ENCODE assay signal across 18 mouse cellular contexts in genomic region chr16:7937167-7937566, GRCm38 (mm10).
DNase-seq lines count a peak whose midpoint lies in the region; ATAC-seq lines count a peak whose summit lies in the region.
"Had no signal": no experiment of that assay in that cellular context is flagged by ENCODE, and none has a peak within 500 bp of the region (broad histone marks: within the 10 kb centered on the region; RNA-seq: fewer than 3 reads in every experiment).

No protein-coding gene starts in this region.

- H3K9ac ChIP-seq in neural tube, embryonic 15.5 days (replicated peaks): no peak overlapping the region
- no peak overlapping the region for H3K9ac ChIP-seq in neural tube, embryonic 11.5 days (ENCODE audit: low read length)
- H3K9ac ChIP-seq: embryonic facial prominence, embryonic 13.5 days; forebrain, postnatal 0 days; liver, postnatal 0 days had no signal

- no peaks in the 10 kb centered on the region for H3K36me3 ChIP-seq in neural tube, embryonic 15.5 days
- no peaks in the 10 kb centered on the region for H3K36me3 ChIP-seq in neural tube, embryonic 11.5 days (ENCODE audit: control insufficient read depth, insufficient read depth, low read length)
- H3K36me3 ChIP-seq: embryonic facial prominence, embryonic 13.5 days had no signal

- H3K4me1 ChIP-seq in neural tube, embryonic 15.5 days: no peaks in the 10 kb centered on the region
- H3K4me1 ChIP-seq in neural tube, embryonic 11.5 days (ENCODE audit: control insufficient read depth, insufficient read depth, low read length): 0 out of 2 replicates have a peak, but pooled peaks cover 4% of the 10 kb centered on the region
- H3K4me1 ChIP-seq: embryonic facial prominence, embryonic 13.5 days had no signal

- H3K27ac ChIP-seq in neural tube, embryonic 15.5 days (replicated peaks): no peak overlapping the region
- H3K27ac ChIP-seq in neural tube, embryonic 11.5 days (ENCODE audit: low read depth, low read length): no peak overlapping the region
- H3K27ac ChIP-seq: embryonic facial prominence, embryonic 13.5 days had no signal

- no peak overlapping the region for H3K4me2 ChIP-seq in neural tube, embryonic 15.5 days
- no peak overlapping the region for H3K4me2 ChIP-seq in neural tube, embryonic 11.5 days (ENCODE audit: low read depth)
- H3K4me2 ChIP-seq: embryonic facial prominence, embryonic 13.5 days had no signal

- H3K4me3 ChIP-seq in neural tube, embryonic 15.5 days (replicated peaks): no peak overlapping the region
- H3K4me3 ChIP-seq in neural tube, embryonic 11.5 days (ENCODE audit: low read depth, low read length): no peak overlapping the region
- H3K4me3 ChIP-seq: embryonic facial prominence, embryonic 13.5 days had no signal

- ATAC-seq in neural tube, embryonic 15.5 days (ENCODE audit: low FRiP score): no peak
- no peak for ATAC-seq in neural tube, embryonic 11.5 days (ENCODE audit: insufficient read depth, low FRiP score, low TSS enrichment)
- ATAC-seq: activated CD4-positive, CD25-positive, alpha-beta regulatory T cell, adult 4 months; forebrain, postnatal 0 days; liver, postnatal 0 days had no signal

- no peaks in the 10 kb centered on the region for H3K27me3 ChIP-seq in neural tube, embryonic 15.5 days (replicated peaks)
- H3K27me3 ChIP-seq in neural tube, embryonic 11.5 days (ENCODE audit: control insufficient read depth, insufficient read depth, low read length): no peaks in the 10 kb centered on the region
- H3K27me3 ChIP-seq: embryonic facial prominence, embryonic 13.5 days had no signal

- peak; percentile 39 for DNase-seq in neural tube, embryonic 10.5 days (ENCODE audit: extremely low spot score, low spot score)
- DNase-seq in cerebellum, adult 9-11 months: peak; percentile 41
- peak; percentile 5 for DNase-seq in embryo, embryonic 9.5 days (ENCODE audit: extremely low spot score)
- DNase-seq in neural tube, embryonic 11.5 days (ENCODE audit: low spot score): peak; percentile 45
- DNase-seq in spleen, postnatal 4 days (ENCODE audit: low spot score in 2 of 2): no peak
- no peak for DNase-seq in adrenal gland, postnatal 10 days
- no peak for DNase-seq in kidney, postnatal 14 days
- DNase-seq: adrenal gland, postnatal 25 days; forebrain, postnatal 0 days; heart, postnatal 10 days; kidney, adult 9 months; kidney, postnatal 4 days; liver; liver, postnatal 0 days; thymus, adult 2 months had no signal

- no peaks in the 10 kb centered on the region for H3K9me3 ChIP-seq in neural tube, embryonic 15.5 days (replicated peaks)
- no peaks in the 10 kb centered on the region for H3K9me3 ChIP-seq in neural tube, embryonic 11.5 days (ENCODE audit: control insufficient read depth, low read length)
- H3K9me3 ChIP-seq: embryonic facial prominence, embryonic 13.5 days had no signal

- WGBS in neural tube, embryonic 15.5 days: 17% methylated on average over 5 of the region's 5 CpGs
- 16% methylated on average over 5 of the region's 5 CpGs for WGBS in neural tube, embryonic 11.5 days

Comparison
In these comparisons a context has a peak if more than half of its experiments do, and no peak if none do; other contexts are left out.
1. DNase-seq: peak in neural tube, embryonic 10.5 days (single experiment), cerebellum, adult 9-11 months (single experiment), embryo, embryonic 9.5 days (single experiment) and neural tube, embryonic 11.5 days (single experiment); none in spleen, postnatal 4 days (0 of 2), adrenal gland, postnatal 10 days (single experiment) and kidney, postnatal 14 days (single experiment).